Mouse (Mus musculus) lung, postnatal 0 days (tissue): ENCODE results near the gene Antxr1.

Experiments used
- CTCF ChIP-seq: IDR thresholded peaks from 2 replicates; pipeline ENCODE4 v1.5.1; 2016; ENCODE audit warnings: antibody characterized with exemption, mild to moderate bottlenecking
- EP300 ChIP-seq: IDR thresholded peaks from 2 replicates; pipeline ENCODE4 v1.6.1; 2016; ENCODE audit warnings: antibody characterized with exemption, mild to moderate bottlenecking, control low read depth

- TF ChIP-seq CTCF (no peak), EP300 (no peak)
Observed at GRCm38 (mm10) chr6:87101955-87102353, 233.7 kb downstream of the Antxr1 start.
